Comparison of ENCODE assay signal across 1 mouse cellular context in the genomic region with DNA sequence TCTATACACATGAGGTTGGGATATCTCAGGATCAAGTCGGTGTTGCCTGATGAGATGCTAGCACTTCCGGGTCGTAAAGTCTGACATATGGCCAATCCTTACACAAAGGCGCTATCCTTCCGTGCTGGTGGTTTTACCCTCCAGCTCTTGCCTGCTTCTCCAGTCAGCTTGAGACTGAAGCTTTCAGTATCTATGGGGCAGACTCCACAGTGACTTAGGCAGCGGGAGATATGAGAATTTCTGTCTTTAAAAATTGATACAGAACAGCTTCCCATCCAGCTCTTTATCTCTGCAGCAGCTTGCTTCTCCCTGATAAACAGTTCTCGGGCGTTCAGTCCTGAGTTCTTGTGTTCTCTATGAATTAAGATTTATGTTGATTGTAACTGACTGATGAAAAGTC.
TF ChIP-seq lines count a peak whose summit lies in the region.

No protein-coding gene starts in this region.

TF ChIP-seq in MEL, 35 proteins besides CTCF, POLR2A, EP300 and RAD21 (continued from another document):
- TF ChIP-seq MEF2A (IDR thresholded peaks at IDR 0.05; ENCODE audit: extremely low read depth, insufficient replicate concordance, low read depth, low read length, poor library complexity, severe bottlenecking) (no peak), TAL1 (IDR thresholded peaks at IDR 0.05; ENCODE audit: low read length) (peak; percentile 65), E2F4 (IDR thresholded peaks at IDR 0.05; ENCODE audit: borderline replicate concordance, low read depth, low read length) (no peak), NELFE (IDR thresholded peaks at IDR 0.05; ENCODE audit: low read depth, low read length) (no peak), CHD2 (IDR thresholded peaks at IDR 0.05; ENCODE audit: low read length) (no peak), GABPA (IDR thresholded peaks at IDR 0.05; ENCODE audit: low read depth, low read length) (no peak), ETS1 (IDR thresholded peaks at IDR 0.05; ENCODE audit: low read depth, low read length) (peak; percentile 89), SMC3 (IDR thresholded peaks at IDR 0.05; ENCODE audit: low read depth, low read length) (no peak), POLR2AphosphoS5 (IDR thresholded peaks at IDR 0.05; ENCODE audit: borderline replicate concordance, low read depth, low read length) (no peak), MYC (IDR thresholded peaks at IDR 0.05; ENCODE audit: low read depth, low read length) (no peak), POLR2AphosphoS2 (IDR thresholded peaks at IDR 0.05; ENCODE audit: low read length) (no peak), RCOR1 (IDR thresholded peaks at IDR 0.05; ENCODE audit: low read depth, low read length) (peak; percentile 95), TCF12 (IDR thresholded peaks at IDR 0.05; ENCODE audit: low read depth, low read length) (peak; percentile 95), GATA1 (IDR thresholded peaks at IDR 0.05; ENCODE audit: low read depth, low read length) (peak; percentile 97), USF2 (IDR thresholded peaks at IDR 0.05; ENCODE audit: borderline replicate concordance in 1 of 2, insufficient read depth in 1 of 2, low read depth in 1 of 2, low read length in 2 of 2) (no peak), JUND (IDR thresholded peaks at IDR 0.05; ENCODE audit: low read depth, low read length) (no peak), USF1 (IDR thresholded peaks at IDR 0.05; ENCODE audit: low read depth, low read length) (no peak), BHLHE40 (IDR thresholded peaks at IDR 0.05; ENCODE audit: borderline replicate concordance, low read depth, low read length) (peak; percentile 57; the same call in 1 of the 2 replicates), ELF1 (IDR thresholded peaks at IDR 0.05; ENCODE audit: low read depth, low read length) (peak; percentile 77), MYB (IDR thresholded peaks at IDR 0.05; ENCODE audit: low read depth, low read length) (no peak; the same call in 1 of the 2 replicates), ZC3H11A (IDR thresholded peaks at IDR 0.05; ENCODE audit: low read depth, low read length) (no peak), ZMIZ1 (IDR thresholded peaks at IDR 0.05; ENCODE audit: low read depth, low read length) (no peak), CHD1 (IDR thresholded peaks at IDR 0.05; ENCODE audit: low read depth, low read length) (no peak), TBP (IDR thresholded peaks at IDR 0.05; ENCODE audit: low read depth, low read length) (0 out of 2 replicates have a peak, but pooled peaks have one; percentile 32), HCFC1 (IDR thresholded peaks at IDR 0.05; ENCODE audit: low read depth, low read length) (peak; percentile 48; the same call in 1 of the 2 replicates), ZKSCAN1 (IDR thresholded peaks at IDR 0.05; ENCODE audit: low read depth, low read length) (no peak), MAFK (IDR thresholded peaks at IDR 0.05; ENCODE audit: borderline replicate concordance, low read depth, low read length) (no peak; the same call in 1 of the 2 replicates), MAX (IDR thresholded peaks at IDR 0.05; ENCODE audit: low read length) (no peak), NRF1 (IDR thresholded peaks at IDR 0.05; ENCODE audit: insufficient read depth, low read depth, low read length, poor library complexity, severe bottlenecking) (no peak)
